Mouse (Mus musculus) lung, adult 2 months (tissue): ENCODE measurements around the gene Rpl14.

ENCODE experiments used
- CTCF ChIP-seq: fragments of 200-500 bp; IDR thresholded peaks from 2 replicates; pipeline ENCODE4 v1.5.1; 2011; ENCODE audit warnings: mild to moderate bottlenecking, low read length, control low read depth; ENCODE audit not compliant: insufficient read depth
- POLR2A ChIP-seq: fragments of 200-500 bp; IDR thresholded peaks from 2 replicates; pipeline ENCODE4 v1.6.1; 2011; ENCODE audit warnings: low read depth, mild to moderate bottlenecking, control low read depth, low read length, borderline replicate concordance; ENCODE audit errors: extremely low read depth

GRCm38 (mm10) chr9:120550778-120551177 lies 20.5 kb upstream of the Rpl14 start:
- TF ChIP-seq POLR2A (no peak), CTCF (no peak)
